Mouse (Mus musculus) forebrain, embryonic 10.5 days (tissue): ENCODE measurements around the gene Mthfr. TPM values are rescaled to one million over a fixed set of nuclear protein-coding genes. Genes with fewer than 3 reads are reported as not detected.

Source experiments
- DNase-seq: peaks from one replicate; pipeline ENCODE4 v3.0.0-alpha.2; 2017; ENCODE audit warnings: low spot score; ENCODE audit errors: extremely low spot score
- H3K27ac ChIP-seq: fragments of 300-500 bp; sonication (generic); 2 replicates; pipeline ENCODE4 v1.5.1; 2016; ENCODE audit warnings: mild to moderate bottlenecking
- H3K27me3 ChIP-seq: fragments of 300-500 bp; sonication (generic); 2 replicates; pipeline ENCODE4 v1.6.1; 2016; ENCODE audit warnings: mild to moderate bottlenecking; ENCODE audit not compliant: poor library complexity, severe bottlenecking
- H3K36me3 ChIP-seq: fragments of 300-500 bp; sonication (generic); replicated peaks from 2 replicates; pipeline ENCODE4 v1.6.1; 2016; ENCODE audit warnings: mild to moderate bottlenecking, moderate library complexity
- H3K4me1 ChIP-seq: fragments of 300-500 bp; sonication (generic); 2 replicates; pipeline ENCODE4 v1.6.1; 2016
- H3K4me3 ChIP-seq: fragments of 300-500 bp; sonication (generic); 2 replicates; pipeline ENCODE4 v1.5.1; 2016; ENCODE audit warnings: mild to moderate bottlenecking, moderate library complexity
- H3K9me3 ChIP-seq: fragments of 300-500 bp; sonication (generic); 2 replicates; pipeline ENCODE4 v1.6.1; 2016; ENCODE audit warnings: mild to moderate bottlenecking, moderate library complexity
- WGBS: fragments of 180-500 bp; shearing (Covaris S2); methylation state at CpG from one replicate; pipeline ENCODE4 v1.1.7; 2016; 5-methylcytosine and 5-hydroxymethylcytosine counted together
- polyA plus RNA-seq: library from polyadenylated mRNA; unstranded; fragments of >200 nt; fragmentation: Nextera tagmentation; extraction: Ambion mirVana; gene quantifications from 2 replicates; pipeline ENCODE4 v1.2.1, GENCODE M21; 2016

The Mthfr gene
- polyA plus RNA-seq, 1 experiment from 2014 or later: 30.1 TPM

GRCm38 (mm10) chr4:148089166-148089565, 50.3 kb downstream of the Mthfr start:
- Histone ChIP-seq H3K9me3 (no peaks in the 10 kb centered on the region), H3K4me1 (peaks cover 52% of the 10 kb centered on the region), H3K36me3 (no peaks in the 10 kb centered on the region), H3K27me3 (no peaks in the 10 kb centered on the region), H3K4me3 (no peak overlapping the region), H3K27ac (no peak overlapping the region)
- 57% methylated on average over 4 of the region's 4 CpGs for WGBS
- DNase-seq: no peak

GRCm38 (mm10) chr4:148091181-148091580, 52.3 kb downstream of the Mthfr start:
- Histone ChIP-seq H3K4me3 (no peak overlapping the region), H3K4me1 (peaks cover 34% of the 10 kb centered on the region), H3K9me3 (no peaks in the 10 kb centered on the region), H3K27ac (no peak overlapping the region), H3K36me3 (no peaks in the 10 kb centered on the region), H3K27me3 (no peaks in the 10 kb centered on the region)
- no peak for DNase-seq
- 88% methylated on average over 1 of the region's 1 CpGs for WGBS

GRCm38 (mm10) chr4:148092551-148093271, 53.8 kb downstream of the Mthfr start:
- H3K36me3 ChIP-seq: no peaks in the 10 kb centered on the region
- 93% methylated on average over 11 of the region's 11 CpGs for WGBS
- H3K27me3 ChIP-seq: no peaks in the 10 kb centered on the region
- H3K27ac ChIP-seq: no peak overlapping the region
- H3K4me3 ChIP-seq: no peak overlapping the region
- H3K4me1 ChIP-seq: peaks cover 18% of the 10 kb centered on the region
- DNase-seq: no peak
- no peaks in the 10 kb centered on the region for H3K9me3 ChIP-seq

- H3K36me3 ChIP-seq: no peaks in the 10 kb centered on the region
- no peaks in the 10 kb centered on the region for H3K9me3 ChIP-seq
- H3K27ac ChIP-seq: no peak overlapping the region
- H3K4me1 ChIP-seq: peaks cover 4% of the 10 kb centered on the region
- H3K27me3 ChIP-seq: no peaks in the 10 kb centered on the region
- no peak for DNase-seq
- 84% methylated on average over 5 of the region's 5 CpGs for WGBS
- no peak overlapping the region for H3K4me3 ChIP-seq
Observed at GRCm38 (mm10) chr4:148094161-148094560, 55.3 kb downstream of the Mthfr start.

GRCm38 (mm10) chr4:148095081-148095480, 56.2 kb downstream of the Mthfr start:
- no peak overlapping the region for H3K27ac ChIP-seq
- DNase-seq: no peak
- no peaks in the 10 kb centered on the region for H3K36me3 ChIP-seq
- 0 out of 2 replicates have a peak, but pooled peaks cover under 1% of the 10 kb centered on the region for H3K27me3 ChIP-seq
- no peaks in the 10 kb centered on the region for H3K4me1 ChIP-seq
- WGBS: 82% methylated on average over 4 of the region's 4 CpGs
- H3K4me3 ChIP-seq: no peak overlapping the region
- H3K9me3 ChIP-seq: no peaks in the 10 kb centered on the region

GRCm38 (mm10) chr4:148097936-148098335, 59.1 kb downstream of the Mthfr start:
- peaks cover 19% of the 10 kb centered on the region for H3K27me3 ChIP-seq
- H3K4me3 ChIP-seq: no peak overlapping the region
- WGBS: 93% methylated on average over 2 of the region's 2 CpGs
- DNase-seq: no peak
- H3K9me3 ChIP-seq: no peaks in the 10 kb centered on the region
- H3K27ac ChIP-seq: no peak overlapping the region
- H3K36me3 ChIP-seq: peaks cover 3% of the 10 kb centered on the region; the same call in 1 of the 2 replicates
- peaks cover 21% of the 10 kb centered on the region for H3K4me1 ChIP-seq

GRCm38 (mm10) chr4:148098666-148099065, 59.8 kb downstream of the Mthfr start:
- Histone ChIP-seq H3K4me1 (peaks cover 21% of the 10 kb centered on the region), H3K4me3 (no peak overlapping the region), H3K36me3 (peaks cover 3% of the 10 kb centered on the region; the same call in 1 of the 2 replicates), H3K27me3 (peaks cover 19% of the 10 kb centered on the region), H3K27ac (no peak overlapping the region), H3K9me3 (no peaks in the 10 kb centered on the region)
- 94% methylated on average over 3 of the region's 3 CpGs for WGBS
- DNase-seq: no peak

- DNase-seq: peak; percentile 77
- peaks cover 21% of the 10 kb centered on the region for H3K4me1 ChIP-seq
- 18% methylated on average over 29 of the region's 29 CpGs for WGBS
- peaks cover 3% of the 10 kb centered on the region; the same call in 1 of the 2 replicates for H3K36me3 ChIP-seq
- H3K9me3 ChIP-seq: no peaks in the 10 kb centered on the region
- peak overlapping the region; percentile 44 for H3K4me3 ChIP-seq
- H3K27me3 ChIP-seq: peaks cover 19% of the 10 kb centered on the region
- peak overlapping the region; percentile 83 for H3K27ac ChIP-seq
Observed at GRCm38 (mm10) chr4:148101801-148102527, 63.1 kb downstream of the Mthfr start.

GRCm38 (mm10) chr4:148104146-148104545, 65.3 kb downstream of the Mthfr start:
- peaks cover 3% of the 10 kb centered on the region; the same call in 1 of the 2 replicates for H3K36me3 ChIP-seq
- peaks cover 19% of the 10 kb centered on the region for H3K27me3 ChIP-seq
- DNase-seq: no peak
- 75% methylated on average over 3 of the region's 3 CpGs for WGBS
- H3K4me1 ChIP-seq: peaks cover 25% of the 10 kb centered on the region
- H3K4me3 ChIP-seq: no peak overlapping the region
- H3K9me3 ChIP-seq: no peaks in the 10 kb centered on the region
- H3K27ac ChIP-seq: no peak overlapping the region

GRCm38 (mm10) chr4:148107621-148108291, 68.9 kb downstream of the Mthfr start:
- no peak overlapping the region for H3K27ac ChIP-seq
- 82% methylated on average over 22 of the region's 22 CpGs for WGBS

GRCm38 (mm10) chr4:148108565-148109100, 69.8 kb downstream of the Mthfr start:
- H3K4me3 ChIP-seq: no peak overlapping the region
- DNase-seq: no peak
- WGBS: 82% methylated on average over 7 of the region's 7 CpGs
- peaks cover 4% of the 10 kb centered on the region; the same call in 1 of the 2 replicates for H3K4me1 ChIP-seq
- no peaks in the 10 kb centered on the region for H3K9me3 ChIP-seq
- H3K27ac ChIP-seq: no peak overlapping the region
- H3K36me3 ChIP-seq: 0 out of 2 replicates have a peak, but pooled peaks cover 3% of the 10 kb centered on the region
- peaks cover 5% of the 10 kb centered on the region for H3K27me3 ChIP-seq

More at GRCm38 (mm10) chr4:148107621-148108291, 68.9 kb downstream of the Mthfr start:
- no peaks in the 10 kb centered on the region for H3K9me3 ChIP-seq
- no peak for DNase-seq
- no peaks in the 10 kb centered on the region; the same call in 1 of the 2 replicates for H3K27me3 ChIP-seq
- 0 out of 2 replicates have a peak, but pooled peaks cover 3% of the 10 kb centered on the region for H3K36me3 ChIP-seq
- peaks cover 4% of the 10 kb centered on the region; the same call in 1 of the 2 replicates for H3K4me1 ChIP-seq
- H3K4me3 ChIP-seq: no peak overlapping the region
